Mouse (Mus musculus) retina, embryonic 14.5 days (tissue): ENCODE results near the gene Otogl.
"Not testable (repeated sequence)": the region's sequence is repeated elsewhere in the genome, so short reads cannot be mapped to it uniquely, and the experiment has no call there.

Source experiments
- DNase-seq: peaks from one replicate; pipeline ENCODE4 v3.0.0-alpha.2; 2015; ENCODE audit warnings: low spot score

Gene Otogl

GRCm38 (mm10) chr10:107810649-107811398, 101.1 kb downstream of the Otogl start:
- no peak for DNase-seq

DNA sequence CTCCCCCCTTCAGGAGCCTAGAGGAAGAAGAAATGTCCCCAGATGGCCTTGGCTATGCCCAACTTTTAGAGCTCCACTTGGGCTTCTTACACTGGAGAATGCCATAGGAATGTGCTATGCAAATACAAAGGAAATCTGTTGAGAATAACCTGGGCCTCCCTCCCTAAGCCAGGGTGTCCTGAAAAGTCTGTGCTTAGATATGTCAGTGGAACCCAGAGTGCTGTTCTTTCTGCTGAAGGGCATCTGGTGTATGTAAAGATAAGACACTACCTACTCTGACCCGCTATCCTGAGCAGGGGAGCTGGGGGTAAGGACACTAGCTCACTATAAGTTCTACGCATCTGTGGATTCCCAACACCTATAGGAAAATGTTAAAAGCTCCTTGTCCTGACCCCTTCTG, 106.7 kb downstream of the Otogl start:
- no peak for DNase-seq

DNA sequence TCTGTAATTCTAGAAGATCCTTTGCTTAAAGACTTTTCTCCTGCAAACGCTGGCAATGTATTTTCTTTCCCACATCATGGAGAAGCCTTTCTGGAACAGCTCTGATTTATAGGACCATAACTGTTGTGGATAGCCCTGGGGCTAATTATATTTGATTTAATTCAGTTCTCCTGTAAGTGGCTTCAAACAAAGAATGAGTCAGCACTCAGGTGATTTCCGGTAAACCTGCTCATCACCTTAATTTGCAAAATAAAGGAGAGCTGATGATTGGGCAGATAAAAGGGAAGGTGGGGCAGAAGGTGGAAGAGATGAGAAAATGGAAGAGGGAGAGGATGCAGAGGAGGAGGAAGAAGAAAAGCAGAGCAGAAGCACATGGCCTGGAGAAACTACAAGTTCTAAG, 107.6 kb downstream of the Otogl start:
- not testable (repeated sequence) for DNase-seq

DNA sequence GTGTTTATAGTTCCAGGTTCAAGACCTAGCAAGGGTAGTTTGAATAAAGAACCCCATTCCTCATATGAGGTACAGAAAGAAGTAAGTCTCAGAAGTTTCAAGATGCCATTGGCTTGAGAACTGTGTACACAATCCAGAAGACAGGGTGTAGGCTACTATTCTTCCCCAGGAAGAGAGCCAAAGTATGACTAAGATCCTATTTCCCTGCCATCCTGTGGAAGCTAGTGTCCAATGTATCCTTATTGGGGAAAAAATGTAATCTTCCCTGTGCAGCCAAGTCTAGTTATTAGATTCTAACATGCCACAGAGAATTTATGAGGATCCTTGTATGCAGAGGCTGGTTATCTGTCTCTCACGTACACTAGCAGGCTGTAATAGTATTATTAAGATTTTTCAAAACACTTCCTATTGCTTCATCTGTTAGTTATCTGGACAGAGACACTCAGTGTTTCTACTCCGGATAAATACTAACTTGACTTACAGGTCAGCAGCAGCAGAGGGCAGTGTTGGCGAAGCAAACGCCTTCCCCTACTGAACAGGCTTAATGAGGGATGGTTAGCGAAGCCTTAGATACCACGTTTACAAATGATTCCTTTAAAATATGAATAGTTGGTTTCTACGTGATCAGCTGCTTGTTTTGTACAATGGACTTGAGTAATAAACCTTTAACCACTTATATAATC, 112.1 kb downstream of the Otogl start:
- peak; percentile 84 for DNase-seq

DNA sequence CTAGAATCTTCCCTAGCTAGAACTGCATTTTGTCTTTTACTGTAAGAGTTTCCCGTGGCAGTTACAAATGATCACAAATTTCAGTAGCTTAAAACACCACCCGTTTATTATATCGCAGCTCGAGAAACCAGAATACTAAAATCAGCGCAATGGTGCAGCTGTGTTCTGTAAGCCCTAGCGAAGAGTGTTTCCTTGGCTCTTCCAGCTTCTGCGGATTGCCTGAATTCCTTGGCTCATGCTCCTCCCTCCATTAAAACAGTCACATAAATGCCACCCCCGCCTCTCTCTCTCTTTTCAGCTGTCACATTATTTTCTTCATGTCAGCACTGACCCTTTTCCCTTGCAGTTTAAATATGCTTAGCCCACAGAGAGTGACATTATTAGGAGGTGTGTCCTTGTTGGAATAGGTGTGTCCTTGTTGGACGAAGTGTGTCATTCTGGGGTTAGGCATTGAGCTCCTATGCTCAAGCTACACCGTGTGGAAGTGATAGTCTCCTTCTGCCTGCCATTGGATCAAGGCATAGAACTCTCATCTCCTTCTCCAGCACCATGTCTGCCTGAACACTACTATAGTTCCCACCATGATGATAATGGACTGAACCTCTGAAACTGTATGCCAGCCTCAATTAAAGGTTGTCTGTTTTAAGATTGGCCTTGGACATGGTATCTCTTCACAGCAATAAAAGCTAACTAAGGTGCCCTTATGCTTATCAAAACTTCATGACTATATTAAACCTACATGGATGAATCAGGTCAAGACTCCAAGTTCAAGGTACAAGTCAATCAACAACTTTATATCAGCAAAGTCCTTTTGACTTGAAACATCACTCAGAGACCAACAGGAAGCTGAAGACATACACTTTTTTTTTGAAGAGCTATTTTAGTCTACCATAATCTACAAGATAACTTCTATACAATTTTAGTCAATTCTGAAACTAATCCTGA, 116.8 kb downstream of the Otogl start:
- DNase-seq: no peak

GRCm38 (mm10) chr10:107792491-107792890, 119.4 kb downstream of the Otogl start:
- no peak for DNase-seq

DNA sequence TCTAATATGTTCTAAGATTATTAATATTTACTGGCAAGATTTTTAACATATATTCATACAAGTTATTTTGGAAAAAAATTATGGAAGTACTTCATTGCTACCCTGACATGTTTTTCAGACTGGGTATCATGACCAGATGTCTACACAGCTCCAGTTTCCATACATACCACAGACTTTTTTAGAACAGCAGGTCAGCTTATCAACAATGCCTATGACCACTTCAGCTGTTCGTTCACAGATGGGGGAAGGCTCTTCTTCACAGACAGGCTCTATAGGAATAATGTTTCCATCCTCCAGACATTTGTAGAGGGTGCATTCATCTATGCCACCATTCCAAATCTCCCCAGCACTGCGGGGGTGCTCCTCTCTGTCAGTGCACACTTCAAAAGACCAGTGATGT, 132.4 kb downstream of the Otogl start:
- DNase-seq: no peak

DNA sequence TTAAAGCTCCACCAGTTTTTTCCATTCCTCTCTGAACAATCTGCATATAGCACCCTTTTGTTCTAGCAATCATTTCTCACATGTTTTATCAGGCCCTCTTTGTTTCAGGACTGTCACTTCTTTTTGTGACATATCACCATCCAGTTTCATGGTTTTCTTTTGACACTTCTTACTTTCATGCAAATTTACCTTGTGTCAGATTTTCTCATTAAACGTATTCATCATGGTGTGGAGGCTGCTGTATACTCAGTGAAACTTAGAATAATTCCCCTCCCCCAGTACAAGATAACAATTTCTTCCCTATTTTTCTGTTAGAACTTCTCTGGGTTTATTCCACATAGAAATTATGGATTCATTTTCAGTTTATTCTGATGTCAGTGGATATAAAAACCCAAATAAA, 152.3 kb downstream of the Otogl start:
- DNase-seq: no peak

GRCm38 (mm10) chr10:107753471-107753870, 158.5 kb downstream of the Otogl start:
- DNase-seq: no peak

- DNase-seq: peak; percentile 71
Observed at GRCm38 (mm10) chr10:107752351-107753143, 159.4 kb downstream of the Otogl start.

DNA sequence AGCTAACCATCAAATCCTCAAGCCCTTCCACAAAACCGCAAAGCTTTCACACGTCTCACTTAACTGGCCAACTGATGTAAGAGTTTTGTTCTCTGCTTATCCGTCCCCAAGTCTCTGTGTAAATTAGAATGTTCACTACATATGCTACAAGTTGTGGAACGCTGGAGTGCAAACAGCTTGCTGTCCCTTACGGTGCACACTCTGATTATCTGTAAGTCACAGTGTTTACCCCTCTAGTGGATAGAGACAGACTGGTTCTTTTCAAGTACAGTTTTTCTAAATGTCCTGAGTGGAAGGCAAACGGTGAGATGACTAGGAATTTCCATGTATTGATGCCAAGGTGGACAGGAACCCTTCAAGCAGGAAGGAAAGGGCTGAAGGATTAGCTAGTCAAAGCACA, 160.0 kb downstream of the Otogl start:
- DNase-seq: peak; percentile 22

GRCm38 (mm10) chr10:107747566-107747965, 164.4 kb downstream of the Otogl start:
- DNase-seq: peak; percentile 80

DNA sequence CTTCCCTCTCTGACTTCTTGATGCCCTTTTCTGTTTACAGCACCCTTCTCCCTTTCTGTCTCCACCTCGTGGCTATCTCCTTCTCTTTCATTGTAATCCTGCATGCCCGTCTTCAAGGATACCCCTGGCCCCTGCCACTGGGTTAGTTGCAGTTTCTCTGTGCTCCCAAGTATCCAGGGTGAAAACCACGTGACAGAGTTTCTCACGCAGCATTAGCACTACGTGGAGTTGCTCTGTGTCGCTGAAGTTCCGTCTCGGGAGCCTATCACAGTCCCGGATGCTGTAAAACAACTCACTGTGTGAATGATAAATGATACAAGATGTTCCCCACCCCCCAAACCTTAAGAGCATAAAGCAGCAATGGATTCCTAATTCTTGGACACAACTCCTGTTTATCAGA, 165.2 kb downstream of the Otogl start:
- no peak for DNase-seq

DNA sequence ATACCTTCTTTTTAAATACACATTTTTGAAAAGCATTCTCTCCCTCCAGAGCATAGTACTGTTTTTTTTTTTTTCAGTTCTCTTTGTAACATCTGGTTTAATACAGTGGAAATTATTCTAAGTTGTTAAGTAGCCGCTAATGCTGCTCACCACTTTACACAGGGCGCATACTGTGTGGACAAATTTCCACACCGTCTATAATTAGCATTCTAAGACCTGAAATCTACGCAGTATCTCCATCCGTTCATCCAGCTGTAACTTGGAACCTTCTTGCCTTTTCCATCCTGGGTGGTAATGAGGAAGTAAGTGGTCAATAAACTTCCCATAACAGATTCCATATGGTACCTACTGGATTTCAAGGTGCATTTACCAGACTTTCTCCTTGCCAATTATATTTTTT, 172.1 kb downstream of the Otogl start:
- DNase-seq: no peak

DNA sequence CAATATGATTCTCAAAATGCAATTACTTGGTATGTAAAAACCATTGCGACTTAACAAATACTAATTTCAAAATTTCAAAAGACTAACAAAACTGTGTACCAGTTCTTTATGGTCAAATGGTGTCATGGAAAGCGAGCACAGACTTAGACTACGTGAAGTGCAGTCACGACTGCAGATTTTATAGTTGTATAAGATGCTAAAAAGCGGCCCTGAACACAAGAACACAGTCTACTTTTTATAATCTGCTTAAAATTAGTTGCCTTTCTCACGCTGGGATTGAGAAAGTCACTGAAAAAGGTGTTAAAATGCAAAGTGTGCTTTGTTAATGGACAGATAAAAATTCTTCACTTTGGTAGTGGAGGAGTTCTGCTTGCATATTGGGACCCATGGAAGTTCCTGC, 174.2 kb downstream of the Otogl start:
- DNase-seq: no peak

- DNase-seq: no peak
Observed at GRCm38 (mm10) chr10:107735448-107735847, 176.5 kb downstream of the Otogl start.

DNA sequence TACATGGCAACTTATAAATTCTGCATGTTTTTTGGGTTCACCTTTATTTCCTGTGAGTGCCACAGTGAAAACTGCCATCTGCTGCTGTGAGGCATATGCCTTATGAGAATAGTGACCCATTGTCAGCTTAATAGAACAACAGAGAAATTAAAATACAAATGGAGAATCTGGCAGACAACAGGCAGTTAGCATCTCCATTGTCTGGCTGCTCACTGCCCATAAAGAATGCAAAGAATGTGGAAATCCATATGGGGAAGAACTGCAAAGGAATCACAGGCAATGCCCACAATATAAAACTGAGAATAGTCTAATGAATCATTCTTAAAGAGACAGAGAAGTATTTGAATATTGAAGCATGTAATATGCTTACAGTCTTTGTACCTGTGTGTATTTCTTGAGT, 177.6 kb downstream of the Otogl start:
- peak; percentile 45 for DNase-seq

DNA sequence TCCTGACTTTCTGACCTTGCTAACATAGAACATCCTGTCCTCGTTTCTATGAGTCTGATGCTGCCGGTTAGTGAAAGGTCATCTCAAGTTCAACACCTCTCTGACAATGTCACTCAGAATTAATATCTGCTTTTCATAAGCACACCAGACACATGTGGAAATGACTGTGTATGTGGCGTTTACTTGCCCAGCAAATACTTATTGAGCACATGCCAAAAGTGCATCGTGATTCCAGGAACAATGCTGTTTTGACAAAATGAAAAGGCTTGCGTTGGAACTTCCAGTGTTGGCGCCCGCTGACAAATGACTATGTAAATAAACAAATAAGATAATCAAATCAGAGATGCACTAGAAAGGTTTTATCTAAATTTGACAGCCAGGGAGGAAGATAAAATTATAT, 186.3 kb downstream of the Otogl start:
- peak; percentile 29 for DNase-seq

DNA sequence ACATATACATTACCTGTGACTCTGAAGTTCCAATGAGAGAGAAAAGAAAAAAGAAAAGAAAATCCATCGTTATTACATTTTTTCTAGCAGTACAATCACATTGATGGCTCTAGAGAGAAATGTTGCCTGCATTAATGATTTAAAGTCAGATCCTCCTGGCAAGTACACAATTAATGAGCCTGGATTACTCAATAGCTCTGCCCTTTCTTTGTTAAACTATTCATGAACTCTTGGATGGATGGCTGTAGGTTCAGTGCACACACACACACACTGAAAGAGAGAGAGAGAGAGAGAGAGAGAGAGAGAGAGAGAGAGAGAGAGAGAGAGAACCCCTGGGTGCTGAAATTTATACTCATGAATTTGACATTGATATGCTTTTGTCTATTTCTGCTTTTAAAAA, 192.1 kb downstream of the Otogl start, which contains the start of gene Ptprq:
TSS of gene Ptprq (minus strand) at position 246 of the 400 bp plus-strand sequence.
- DNase-seq: no peak
